Mouse (Mus musculus): ENCODE data around the gene Trub1. TPM values are rescaled to one million over a fixed set of nuclear protein-coding genes. Genes with fewer than 3 reads are reported as not detected.

Trub1 gene
- polyA plus RNA-seq (2015; fragmentation: Nextera tagmentation; extraction: Ambion mirVana): 13.7 and 14.5 TPM in 2 replicates

- H3K4me1 ChIP-seq (ENCODE audit: control insufficient read depth, insufficient read depth, low read depth, low read length): no peaks in the 10 kb centered on the region
- H3K9me3 ChIP-seq (ENCODE audit: control insufficient read depth, low read length): no peaks in the 10 kb centered on the region
- peak within 1 kb of the TSS; percentile 70 for H3K4me3 ChIP-seq (ENCODE audit: low read length)
- peak; percentile 98 for ATAC-seq
- peak within 1 kb of the TSS; percentile 65 for H3K4me2 ChIP-seq (ENCODE audit: low read length)
- peak within 1 kb of the TSS; percentile 84 for H3K9ac ChIP-seq (ENCODE audit: low read depth, low read length)
- no peaks in the 10 kb centered on the region for H3K27me3 ChIP-seq (replicated peaks; ENCODE audit: control insufficient read depth, insufficient read depth, low read length)
- 5% methylated on average over 26 of the region's 26 CpGs for WGBS
- peak within 1 kb of the TSS; percentile 77 for H3K27ac ChIP-seq (ENCODE audit: low read depth, low read length)
- no peaks in the 10 kb centered on the region for H3K36me3 ChIP-seq (ENCODE audit: control insufficient read depth, insufficient read depth, low read length)
Measured at GRCm38 (mm10) chr19:57452492-57453217, at the start of gene Trub1. TSS of gene Trub1 (plus strand) at chr19:57452912.

DNA sequence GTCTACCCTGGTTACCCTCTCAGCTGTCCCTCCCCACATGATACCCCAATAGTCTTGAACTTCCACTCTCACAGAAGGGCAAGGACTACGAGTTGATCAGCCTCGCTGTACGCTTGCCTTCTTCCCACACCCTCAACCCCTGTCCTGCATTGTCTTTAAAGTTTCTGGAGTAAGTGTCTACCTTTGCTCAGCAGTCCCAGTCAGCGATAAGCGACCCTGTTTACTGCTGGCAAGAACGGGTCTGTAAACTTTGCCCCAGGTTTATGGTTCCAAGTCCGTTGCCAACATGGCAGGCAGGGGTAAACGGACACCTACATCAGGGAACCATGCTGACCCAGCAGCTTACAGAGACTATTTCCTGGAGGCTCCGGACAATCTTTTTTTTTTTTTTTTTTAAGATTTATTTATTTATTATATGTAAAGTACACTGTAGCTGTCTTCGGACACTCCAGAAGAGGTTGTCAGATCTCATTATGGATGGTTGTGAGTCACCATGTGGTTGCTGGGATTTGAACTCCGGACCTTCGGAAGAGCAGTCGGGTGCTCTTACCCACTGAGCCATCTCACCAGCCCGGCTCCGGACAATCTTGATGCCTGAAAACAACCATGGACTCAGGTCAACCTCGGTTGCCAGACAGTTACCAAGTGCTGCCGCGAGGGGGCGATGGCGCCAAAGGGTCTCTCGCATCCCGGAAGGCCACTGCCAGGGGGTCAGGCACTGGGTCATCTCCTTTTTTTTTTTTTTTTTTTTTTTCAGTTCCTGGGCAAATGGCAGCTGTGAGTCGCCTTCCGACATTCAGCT is 48.8 kb upstream of the Trub1 start:
- no peaks in the 10 kb centered on the region for H3K27me3 ChIP-seq (replicated peaks; ENCODE audit: control insufficient read depth, insufficient read depth, low read length)
- 17% methylated on average over 24 of the region's 24 CpGs for WGBS
- no peaks in the 10 kb centered on the region for H3K36me3 ChIP-seq (ENCODE audit: control insufficient read depth, insufficient read depth, low read length)
- H3K4me1 ChIP-seq (ENCODE audit: control insufficient read depth, insufficient read depth, low read depth, low read length): no peaks in the 10 kb centered on the region
- peak overlapping the region; percentile 38 for H3K4me2 ChIP-seq (ENCODE audit: low read length)
- H3K9me3 ChIP-seq (ENCODE audit: control insufficient read depth, low read length): no peaks in the 10 kb centered on the region
- no peak overlapping the region for H3K9ac ChIP-seq (ENCODE audit: low read depth, low read length)
- no peak overlapping the region for H3K4me3 ChIP-seq (ENCODE audit: low read length)
- H3K27ac ChIP-seq (ENCODE audit: low read depth, low read length): no peak overlapping the region
- peak; percentile 48; the same call in 1 of the 2 replicates for ATAC-seq

DNA sequence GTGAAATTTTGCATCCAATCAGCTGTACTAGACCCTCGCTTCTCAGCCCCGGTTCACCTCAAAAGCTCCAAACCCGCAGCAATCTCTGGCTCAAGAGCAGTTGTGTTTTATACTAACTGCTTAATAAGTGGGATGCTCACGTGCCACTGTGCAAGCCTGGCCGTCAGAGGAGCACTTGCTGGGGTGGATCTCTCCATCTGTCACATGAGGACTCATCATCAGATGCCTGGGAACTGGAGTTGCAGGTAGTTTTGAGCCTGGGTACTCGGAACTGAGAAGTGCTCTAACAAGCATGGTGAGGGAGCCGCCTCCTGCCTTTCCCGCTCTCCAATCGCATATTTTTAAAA is 48.2 kb upstream of the Trub1 start:
- H3K4me1 ChIP-seq (ENCODE audit: control insufficient read depth, insufficient read depth, low read depth, low read length): no peaks in the 10 kb centered on the region
- H3K27ac ChIP-seq (ENCODE audit: low read depth, low read length): no peak overlapping the region
- no peak overlapping the region for H3K9ac ChIP-seq (ENCODE audit: low read depth, low read length)
- H3K9me3 ChIP-seq (ENCODE audit: control insufficient read depth, low read length): no peaks in the 10 kb centered on the region
- 11% methylated on average over 9 of the region's 9 CpGs for WGBS
- no peaks in the 10 kb centered on the region for H3K27me3 ChIP-seq (replicated peaks; ENCODE audit: control insufficient read depth, insufficient read depth, low read length)
- no peaks in the 10 kb centered on the region for H3K36me3 ChIP-seq (ENCODE audit: control insufficient read depth, insufficient read depth, low read length)
- H3K4me3 ChIP-seq (ENCODE audit: low read length): no peak overlapping the region
- peak; percentile 11; the same call in 1 of the 2 replicates for ATAC-seq
- H3K4me2 ChIP-seq (ENCODE audit: low read length): peak overlapping the region; percentile 38

DNA sequence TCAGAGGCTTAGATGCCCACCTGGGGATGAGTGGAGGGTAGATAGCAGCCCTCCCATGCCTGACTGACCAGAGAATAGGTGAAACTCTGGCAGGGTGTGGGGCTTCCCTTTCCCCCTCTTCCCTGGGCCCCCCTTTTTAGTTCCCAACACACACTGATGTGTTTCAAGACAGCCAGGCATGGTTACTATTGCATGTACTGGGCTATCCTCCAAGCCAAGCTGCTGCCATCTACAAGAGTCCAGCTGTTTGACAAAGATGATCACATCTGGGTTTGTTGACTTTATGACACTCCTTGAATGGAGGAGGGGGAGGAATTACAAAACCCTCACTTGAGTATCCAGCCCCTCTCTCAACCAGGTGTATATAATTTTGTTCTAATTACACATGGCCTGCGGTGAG is 44.8 kb upstream of the Trub1 start:
- Histone ChIP-seq H3K36me3 (ENCODE audit: control insufficient read depth, insufficient read depth, low read length) (no peaks in the 10 kb centered on the region), H3K9me3 (ENCODE audit: control insufficient read depth, low read length) (no peaks in the 10 kb centered on the region), H3K27me3 (replicated peaks; ENCODE audit: control insufficient read depth, insufficient read depth, low read length) (no peaks in the 10 kb centered on the region), H3K4me3 (ENCODE audit: low read length) (no peak overlapping the region), H3K9ac (ENCODE audit: low read depth, low read length) (no peak overlapping the region), H3K4me1 (ENCODE audit: control insufficient read depth, insufficient read depth, low read depth, low read length) (peaks cover 6% of the 10 kb centered on the region), H3K27ac (ENCODE audit: low read depth, low read length) (no peak overlapping the region), H3K4me2 (ENCODE audit: low read length) (no peak overlapping the region)
- no peak for ATAC-seq
- WGBS: 100% methylated on average over 1 of the region's 1 CpGs

DNA sequence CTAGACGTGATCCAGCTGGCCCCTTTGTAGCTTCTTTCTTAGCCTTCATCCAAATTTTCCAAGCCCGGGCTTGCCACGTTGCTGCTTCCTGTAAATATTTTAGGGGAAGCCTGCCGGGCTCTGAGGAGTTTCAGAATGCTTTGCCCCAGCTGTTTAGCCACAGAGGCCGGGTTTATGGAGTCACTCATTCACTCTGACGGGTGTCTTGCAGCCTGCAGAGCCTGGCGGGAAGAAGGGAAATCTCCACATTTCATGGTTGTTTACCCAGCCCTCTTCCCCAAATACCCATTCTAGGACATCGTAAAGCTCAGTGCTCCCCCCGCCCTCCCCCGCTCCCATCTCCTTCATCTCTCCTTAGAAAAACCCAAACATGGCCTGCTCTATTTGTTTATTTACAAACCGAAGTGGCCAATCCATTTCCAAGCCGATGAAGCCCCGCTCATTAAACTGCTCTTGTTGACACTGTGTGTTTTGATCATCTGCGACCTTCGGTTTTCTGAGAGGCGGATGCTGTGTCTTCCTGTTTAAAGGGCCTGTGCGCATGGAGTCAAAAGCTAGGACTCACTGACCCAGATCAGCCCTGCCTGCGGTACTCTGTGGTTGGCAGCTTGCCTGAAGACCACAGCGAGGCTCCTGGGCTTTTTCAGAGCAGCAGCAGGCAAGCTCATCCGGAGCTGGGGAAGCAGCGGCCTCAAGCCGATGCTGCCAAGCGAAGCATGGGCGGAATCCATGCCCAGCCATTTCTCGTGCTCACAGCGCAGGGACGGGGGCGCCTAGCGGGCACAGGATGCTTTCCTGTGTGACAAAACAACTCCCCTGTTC is 41.1 kb upstream of the Trub1 start:
- H3K27ac ChIP-seq (ENCODE audit: low read depth, low read length): peak overlapping the region; percentile 58; the same call in 1 of the 2 replicates
- ATAC-seq: peak; percentile 87
- H3K36me3 ChIP-seq (ENCODE audit: control insufficient read depth, insufficient read depth, low read length): no peaks in the 10 kb centered on the region
- WGBS: 31% methylated on average over 29 of the region's 29 CpGs
- peak overlapping the region; percentile 13 for H3K4me3 ChIP-seq (ENCODE audit: low read length)
- peak overlapping the region; percentile 44 for H3K4me2 ChIP-seq (ENCODE audit: low read length)
- H3K9ac ChIP-seq (ENCODE audit: low read depth, low read length): peak overlapping the region; percentile 49
- H3K9me3 ChIP-seq (ENCODE audit: control insufficient read depth, low read length): no peaks in the 10 kb centered on the region
- H3K27me3 ChIP-seq (replicated peaks; ENCODE audit: control insufficient read depth, insufficient read depth, low read length): no peaks in the 10 kb centered on the region
- H3K4me1 ChIP-seq (ENCODE audit: control insufficient read depth, insufficient read depth, low read depth, low read length): peaks cover 6% of the 10 kb centered on the region

- Histone ChIP-seq H3K4me2 (ENCODE audit: low read length) (no peak overlapping the region), H3K27ac (ENCODE audit: low read depth, low read length) (no peak overlapping the region), H3K4me3 (ENCODE audit: low read length) (no peak overlapping the region), H3K36me3 (ENCODE audit: control insufficient read depth, insufficient read depth, low read length) (no peaks in the 10 kb centered on the region), H3K27me3 (replicated peaks; ENCODE audit: control insufficient read depth, insufficient read depth, low read length) (no peaks in the 10 kb centered on the region), H3K9ac (ENCODE audit: low read depth, low read length) (no peak overlapping the region), H3K9me3 (ENCODE audit: control insufficient read depth, low read length) (no peaks in the 10 kb centered on the region), H3K4me1 (ENCODE audit: control insufficient read depth, insufficient read depth, low read depth, low read length) (peaks cover 6% of the 10 kb centered on the region)
- ATAC-seq: no peak
- 83% methylated on average over 3 of the region's 3 CpGs for WGBS
Measured at GRCm38 (mm10) chr19:57413170-57413569, 39.5 kb upstream of the Trub1 start.

DNA sequence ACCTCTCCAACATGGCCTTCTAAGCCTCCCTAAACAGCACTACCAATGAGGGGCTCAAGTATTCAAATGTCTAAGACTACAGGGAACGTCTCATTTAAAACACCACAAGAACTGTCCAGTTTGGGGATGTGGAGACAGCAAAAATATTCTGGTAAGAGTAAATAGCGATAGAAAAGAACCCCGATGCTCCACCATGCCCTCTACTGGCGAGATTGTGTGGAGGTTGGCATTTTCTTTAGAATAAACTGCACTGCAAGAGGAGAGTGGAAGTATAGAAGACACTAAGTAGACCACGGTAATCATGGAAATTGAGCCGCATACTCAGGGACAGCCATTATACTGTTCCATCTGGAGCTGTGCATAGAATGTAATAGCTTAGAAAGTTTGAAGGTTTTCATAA is 38.8 kb upstream of the Trub1 start:
- Histone ChIP-seq H3K4me2 (ENCODE audit: low read length) (no peak overlapping the region), H3K4me1 (ENCODE audit: control insufficient read depth, insufficient read depth, low read depth, low read length) (peaks cover 8% of the 10 kb centered on the region), H3K4me3 (ENCODE audit: low read length) (no peak overlapping the region), H3K36me3 (ENCODE audit: control insufficient read depth, insufficient read depth, low read length) (no peaks in the 10 kb centered on the region), H3K27ac (ENCODE audit: low read depth, low read length) (no peak overlapping the region), H3K27me3 (replicated peaks; ENCODE audit: control insufficient read depth, insufficient read depth, low read length) (no peaks in the 10 kb centered on the region), H3K9ac (ENCODE audit: low read depth, low read length) (no peak overlapping the region), H3K9me3 (ENCODE audit: control insufficient read depth, low read length) (no peaks in the 10 kb centered on the region)
- 88% methylated on average over 6 of the region's 6 CpGs for WGBS
- no peak for ATAC-seq

DNA sequence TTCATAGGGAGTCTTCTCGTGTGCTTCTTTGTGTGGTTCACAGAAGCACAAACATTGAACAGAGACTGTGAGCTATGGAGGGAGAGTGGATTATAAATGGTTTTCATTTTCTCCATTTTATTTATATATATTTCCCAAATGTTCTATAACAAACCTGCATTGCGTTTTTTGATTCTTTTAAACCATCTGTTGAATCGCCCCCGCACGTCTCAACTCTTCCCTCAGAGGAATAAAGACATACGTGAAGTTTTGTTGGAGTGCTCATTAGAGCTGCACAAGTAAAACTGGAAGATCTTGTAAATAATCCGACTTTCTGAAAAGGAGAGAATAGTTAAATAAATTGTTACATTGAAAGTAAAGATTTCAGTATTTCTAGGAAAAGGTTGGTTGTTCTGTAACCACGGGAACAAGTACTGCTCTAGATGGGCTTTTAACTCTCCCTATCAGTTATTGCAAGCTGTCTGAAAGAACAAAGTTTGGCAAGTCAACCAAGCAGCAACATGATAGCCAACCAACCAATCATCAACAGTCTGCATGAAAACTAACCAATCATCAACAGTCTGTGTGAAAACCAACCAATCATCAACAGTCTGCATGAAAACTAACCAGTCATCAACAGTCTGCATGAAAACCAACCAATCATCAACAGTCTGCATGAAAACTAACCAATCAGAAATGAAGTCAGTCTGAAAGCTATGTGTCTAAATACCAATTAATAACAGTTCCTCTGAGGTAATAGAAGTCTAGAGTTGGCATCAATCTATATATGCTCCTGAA is 37.5 kb upstream of the Trub1 start:
- H3K36me3 ChIP-seq (ENCODE audit: control insufficient read depth, insufficient read depth, low read length): no peaks in the 10 kb centered on the region
- H3K4me1 ChIP-seq (ENCODE audit: control insufficient read depth, insufficient read depth, low read depth, low read length): peaks cover 8% of the 10 kb centered on the region
- WGBS: 89% methylated on average over 8 of the region's 8 CpGs
- H3K4me2 ChIP-seq (ENCODE audit: low read length): no peak overlapping the region
- no peaks in the 10 kb centered on the region for H3K27me3 ChIP-seq (replicated peaks; ENCODE audit: control insufficient read depth, insufficient read depth, low read length)
- no peaks in the 10 kb centered on the region for H3K9me3 ChIP-seq (ENCODE audit: control insufficient read depth, low read length)
- H3K27ac ChIP-seq (ENCODE audit: low read depth, low read length): no peak overlapping the region
- no peak overlapping the region for H3K9ac ChIP-seq (ENCODE audit: low read depth, low read length)
- no peak overlapping the region for H3K4me3 ChIP-seq (ENCODE audit: low read length)
- no peak for ATAC-seq
